Mouse (Mus musculus) neural tube, embryonic 14.5 days (tissue): ENCODE results near the gene Rnf157. TPM values are rescaled to one million over a fixed set of nuclear protein-coding genes. Genes with fewer than 3 reads are reported as not detected.
A peak's percentile ranks its signal among the peaks of the same experiment; 100 is the strongest.

ENCODE experiments used
- ATAC-seq: fragments of 200-750 bp; cut with Nextera tagmentation; 2 replicates; pipeline ENCODE4 v1.8.0; 2017; ENCODE audit warnings: low read depth, mild to moderate bottlenecking, moderate TSS enrichment, moderate library complexity
- H3K27ac ChIP-seq: fragments of 300-500 bp; sonication (generic); 2 replicates; pipeline ENCODE4 v1.5.1; 2014; ENCODE audit warnings: low read depth, mild to moderate bottlenecking, control low read depth, low read length, moderate library complexity, mixed read lengths
- H3K27me3 ChIP-seq: fragments of 300-500 bp; sonication (generic); 2 replicates; pipeline ENCODE4 v1.6.1; 2014; ENCODE audit warnings: low read length; ENCODE audit not compliant: control insufficient read depth, insufficient read depth
- H3K36me3 ChIP-seq: fragments of 300-500 bp; sonication (generic); 2 replicates; pipeline ENCODE4 v1.6.1; 2014; ENCODE audit warnings: low read length, mixed read lengths; ENCODE audit not compliant: control insufficient read depth, insufficient read depth
- H3K4me1 ChIP-seq: fragments of 300-500 bp; sonication (generic); 2 replicates; pipeline ENCODE4 v1.6.1; 2014; ENCODE audit warnings: low read length; ENCODE audit not compliant: control insufficient read depth, insufficient read depth
- H3K4me2 ChIP-seq: fragments of 300-500 bp; sonication (generic); 2 replicates; pipeline ENCODE4 v1.6.1; 2014; ENCODE audit warnings: mild to moderate bottlenecking, low read depth, low read length, control low read depth
- H3K4me3 ChIP-seq: fragments of 300-500 bp; sonication (generic); 2 replicates; pipeline ENCODE4 v1.5.1; 2014; ENCODE audit warnings: low read depth, low read length, control low read depth, mixed read lengths
- H3K9ac ChIP-seq: fragments of 300-500 bp; sonication (generic); replicated peaks from 2 replicates; pipeline ENCODE4 v1.6.1; 2014; ENCODE audit warnings: low read depth, mild to moderate bottlenecking, control low read depth, low read length, mixed read lengths
- H3K9me3 ChIP-seq: fragments of 300-500 bp; sonication (generic); 2 replicates; pipeline ENCODE4 v1.6.1; 2016; ENCODE audit warnings: low read length; ENCODE audit not compliant: control insufficient read depth
- WGBS: fragments of 180-500 bp; shearing (Covaris S2); extraction: QIAGEN DNeasy Blood & Tissue Kit; methylation state at CpG from one replicate; pipeline ENCODE4 v1.1.7; 2014; 5-methylcytosine and 5-hydroxymethylcytosine counted together
- polyA plus RNA-seq: library from polyadenylated mRNA; unstranded; fragments of >200 nt; fragmentation: Nextera tagmentation; extraction: Ambion mirVana; gene quantifications from 2 replicates; pipeline ENCODE4 v1.2.1, GENCODE M21; 2014

The Rnf157 gene
- polyA plus RNA-seq, 1 experiment from 2014 or later: 63.5 TPM

DNA sequence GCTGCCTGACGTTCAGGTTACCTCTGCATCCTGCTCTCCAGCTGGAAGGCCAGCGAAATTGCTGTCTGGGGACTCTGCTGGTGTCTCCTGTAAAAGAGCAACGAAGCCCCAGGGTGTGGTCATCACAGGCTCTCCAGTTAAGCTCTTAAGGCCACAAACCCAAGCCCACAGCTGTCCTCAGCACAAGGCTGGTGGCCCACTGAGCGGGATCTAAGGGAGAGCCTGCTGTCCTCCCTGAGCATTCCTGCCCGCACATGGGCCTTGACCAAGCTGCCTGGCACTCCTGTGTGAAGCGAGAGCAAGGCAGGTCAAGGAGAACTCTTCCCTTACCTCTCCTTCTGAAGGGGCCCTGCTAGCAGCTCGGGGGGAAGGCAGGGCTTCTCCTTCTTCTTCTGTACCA is 65.8 kb downstream of the Rnf157 start:
- no peaks in the 10 kb centered on the region for H3K9me3 ChIP-seq
- H3K27me3 ChIP-seq: no peaks in the 10 kb centered on the region
- H3K27ac ChIP-seq: no peak overlapping the region
- WGBS: 84% methylated on average over 7 of the region's 7 CpGs
- H3K4me1 ChIP-seq: no peaks in the 10 kb centered on the region
- peaks cover 39% of the 10 kb centered on the region for H3K36me3 ChIP-seq
- H3K4me3 ChIP-seq: no peak overlapping the region
- no peak for ATAC-seq
- no peak overlapping the region for H3K9ac ChIP-seq
- H3K4me2 ChIP-seq: no peak overlapping the region

- Histone ChIP-seq H3K4me1 (no peaks in the 10 kb centered on the region), H3K9ac (no peak overlapping the region), H3K36me3 (peaks cover 30% of the 10 kb centered on the region), H3K27ac (no peak overlapping the region), H3K4me3 (no peak overlapping the region), H3K9me3 (no peaks in the 10 kb centered on the region), H3K4me2 (no peak overlapping the region), H3K27me3 (no peaks in the 10 kb centered on the region)
- ATAC-seq: peak; percentile 41; the same call in 1 of the 2 replicates
- 73% methylated on average over 25 of the region's 25 CpGs for WGBS
Observed at GRCm38 (mm10) chr11:116342069-116342791, 70.6 kb downstream of the Rnf157 start.

DNA sequence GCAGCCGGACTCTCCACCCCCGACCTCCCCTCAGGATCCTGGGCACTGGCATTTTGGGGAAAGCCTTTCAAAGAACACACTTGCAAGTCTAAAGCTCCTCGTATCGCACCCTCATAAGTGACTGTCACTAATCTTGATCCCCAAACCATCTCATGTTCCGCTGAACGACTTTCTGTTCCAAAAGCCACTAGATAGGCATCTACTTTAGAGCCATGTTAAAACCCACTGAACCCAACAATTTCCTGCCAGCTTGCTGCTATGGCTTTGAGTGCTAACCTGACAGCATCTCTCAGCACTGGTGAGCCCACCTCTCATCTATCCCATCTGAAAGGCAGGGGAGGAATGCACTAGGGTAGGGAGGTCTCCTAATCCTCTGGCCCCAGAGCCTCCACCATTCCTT is 75.3 kb downstream of the Rnf157 start:
- no peaks in the 10 kb centered on the region; the same call in 1 of the 2 replicates for H3K27me3 ChIP-seq
- no peak overlapping the region for H3K4me3 ChIP-seq
- peaks cover 5% of the 10 kb centered on the region; the same call in 1 of the 2 replicates for H3K36me3 ChIP-seq
- no peak overlapping the region for H3K27ac ChIP-seq
- H3K4me2 ChIP-seq: no peak overlapping the region
- 96% methylated on average over 6 of the region's 6 CpGs for WGBS
- no peak overlapping the region for H3K9ac ChIP-seq
- peaks cover 9% of the 10 kb centered on the region; the same call in 1 of the 2 replicates for H3K4me1 ChIP-seq
- no peaks in the 10 kb centered on the region for H3K9me3 ChIP-seq
- ATAC-seq: no peak

DNA sequence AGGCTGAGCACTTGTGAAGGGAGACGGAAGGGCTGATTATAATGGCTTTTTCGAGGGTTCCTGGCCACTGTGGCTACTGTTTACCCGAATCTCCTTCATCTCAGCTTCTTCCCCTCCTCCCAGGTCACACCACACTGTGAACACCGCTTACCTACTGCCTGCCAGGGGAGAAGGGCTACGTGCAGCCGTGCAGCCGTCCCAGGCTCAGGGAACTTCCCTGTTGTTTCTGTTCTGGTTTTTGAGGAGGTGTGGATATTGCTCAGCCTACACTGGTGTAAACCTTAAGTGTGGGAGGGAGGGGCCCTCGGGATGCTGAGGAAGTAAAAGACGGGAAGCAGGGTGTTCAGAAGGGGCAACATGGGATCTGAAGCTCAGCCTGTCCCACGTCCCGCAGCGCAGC is 75.8 kb downstream of the Rnf157 start:
- Histone ChIP-seq H3K4me2 (no peak overlapping the region), H3K27me3 (no peaks in the 10 kb centered on the region; the same call in 1 of the 2 replicates), H3K27ac (no peak overlapping the region), H3K9ac (no peak overlapping the region), H3K9me3 (no peaks in the 10 kb centered on the region), H3K4me3 (no peak overlapping the region), H3K36me3 (peaks cover 5% of the 10 kb centered on the region; the same call in 1 of the 2 replicates), H3K4me1 (peaks cover 10% of the 10 kb centered on the region; the same call in 1 of the 2 replicates)
- WGBS: 55% methylated on average over 12 of the region's 12 CpGs
- no peak for ATAC-seq

DNA sequence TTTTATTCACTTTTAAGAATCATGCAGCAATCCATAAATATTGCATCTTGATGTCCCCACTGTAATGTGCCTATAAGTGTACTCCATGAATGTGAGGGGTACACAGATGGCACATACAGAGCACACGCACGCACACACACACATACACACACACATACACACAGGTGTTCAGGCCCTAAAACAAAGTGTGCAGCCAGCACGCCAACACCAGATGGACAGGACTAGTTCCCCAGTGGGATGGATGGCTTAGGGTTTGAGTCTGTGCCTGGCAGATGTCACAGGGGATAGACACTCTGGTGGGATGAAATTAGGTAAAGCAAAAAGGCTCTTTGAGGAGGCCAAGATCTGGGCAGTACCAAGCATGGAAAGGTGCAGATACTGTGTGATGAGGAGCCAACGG is 76.4 kb downstream of the Rnf157 start:
- Histone ChIP-seq H3K27me3 (no peaks in the 10 kb centered on the region; the same call in 1 of the 2 replicates), H3K9me3 (no peaks in the 10 kb centered on the region), H3K4me2 (peak overlapping the region; percentile 90; the same call in 1 of the 2 replicates), H3K4me3 (no peak overlapping the region), H3K9ac (no peak overlapping the region; the same call in 1 of the 2 replicates), H3K27ac (no peak overlapping the region), H3K36me3 (peaks cover 5% of the 10 kb centered on the region; the same call in 1 of the 2 replicates), H3K4me1 (peaks cover 15% of the 10 kb centered on the region; the same call in 1 of the 2 replicates)
- no peak for ATAC-seq
- WGBS: 72% methylated on average over 4 of the region's 4 CpGs

DNA sequence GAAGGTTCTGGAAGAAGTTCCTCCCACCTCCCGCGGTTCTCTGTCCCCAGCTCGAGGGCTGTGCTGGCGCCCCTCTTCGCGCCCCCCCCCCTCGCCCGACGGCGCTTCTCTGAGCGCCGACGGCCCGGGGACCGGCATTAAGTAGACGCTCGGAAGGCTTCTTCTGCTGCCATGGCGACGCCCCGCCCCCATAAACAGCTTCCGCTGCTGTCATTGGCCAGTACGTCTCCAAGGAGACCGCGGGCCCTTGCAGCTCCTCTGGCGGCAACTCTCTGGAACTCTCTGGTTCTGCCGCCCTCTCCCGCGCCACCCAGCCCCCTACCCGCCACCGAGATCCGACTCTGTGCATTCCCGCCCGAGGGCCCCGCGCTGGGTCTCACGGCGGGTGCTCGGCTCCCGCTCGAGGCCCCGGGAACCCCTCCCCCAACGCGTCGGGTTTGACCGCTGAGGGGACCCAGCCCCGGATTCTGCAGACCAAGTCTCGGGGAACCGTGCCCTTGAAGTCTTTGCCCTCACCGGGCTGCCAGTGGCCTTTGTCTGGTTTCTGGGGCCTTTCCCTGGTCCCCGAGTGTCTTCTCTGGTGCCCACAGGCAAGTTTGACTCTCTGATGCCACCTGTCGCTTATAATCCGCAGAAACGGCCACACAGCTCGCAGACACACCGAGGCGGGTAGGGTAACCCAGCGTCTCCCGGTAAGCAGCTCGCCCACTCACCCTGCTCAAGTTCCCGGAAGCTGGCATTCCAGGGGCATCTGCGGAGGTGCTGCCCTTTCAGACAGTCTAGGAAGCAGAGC is 77.4 kb downstream of the Rnf157 start, which contains the start of gene Foxj1:
Gene Foxj1, minus strand, starts transcription at position 156 of the 793 bp plus-strand sequence.
- Histone ChIP-seq H3K9ac (peak within 1 kb of the TSS; percentile 43), H3K36me3 (peaks cover 5% of the 10 kb centered on the region; the same call in 1 of the 2 replicates), H3K9me3 (no peaks in the 10 kb centered on the region), H3K27me3 (no peaks in the 10 kb centered on the region; the same call in 1 of the 2 replicates), H3K27ac (peak within 1 kb of the TSS; percentile 68; the same call in 1 of the 2 replicates), H3K4me3 (peak within 1 kb of the TSS; percentile 39), H3K4me2 (peak within 1 kb of the TSS; percentile 90), H3K4me1 (peaks cover 15% of the 10 kb centered on the region; the same call in 1 of the 2 replicates)
- ATAC-seq: peak; percentile 93
- under 1% methylated on average over 55 of the region's 61 CpGs for WGBS

- Histone ChIP-seq H3K27ac (no peak overlapping the region), H3K36me3 (no peaks in the 10 kb centered on the region), H3K4me2 (peak overlapping the region; percentile 90), H3K27me3 (no peaks in the 10 kb centered on the region; the same call in 1 of the 2 replicates), H3K9ac (no peak overlapping the region; the same call in 1 of the 2 replicates), H3K9me3 (no peaks in the 10 kb centered on the region), H3K4me1 (peaks cover 24% of the 10 kb centered on the region), H3K4me3 (peak overlapping the region; percentile 39)
- 10% methylated on average over 26 of the region's 26 CpGs for WGBS
- no peak for ATAC-seq
Observed at GRCm38 (mm10) chr11:116334417-116334782, 78.4 kb downstream of the Rnf157 start.

DNA sequence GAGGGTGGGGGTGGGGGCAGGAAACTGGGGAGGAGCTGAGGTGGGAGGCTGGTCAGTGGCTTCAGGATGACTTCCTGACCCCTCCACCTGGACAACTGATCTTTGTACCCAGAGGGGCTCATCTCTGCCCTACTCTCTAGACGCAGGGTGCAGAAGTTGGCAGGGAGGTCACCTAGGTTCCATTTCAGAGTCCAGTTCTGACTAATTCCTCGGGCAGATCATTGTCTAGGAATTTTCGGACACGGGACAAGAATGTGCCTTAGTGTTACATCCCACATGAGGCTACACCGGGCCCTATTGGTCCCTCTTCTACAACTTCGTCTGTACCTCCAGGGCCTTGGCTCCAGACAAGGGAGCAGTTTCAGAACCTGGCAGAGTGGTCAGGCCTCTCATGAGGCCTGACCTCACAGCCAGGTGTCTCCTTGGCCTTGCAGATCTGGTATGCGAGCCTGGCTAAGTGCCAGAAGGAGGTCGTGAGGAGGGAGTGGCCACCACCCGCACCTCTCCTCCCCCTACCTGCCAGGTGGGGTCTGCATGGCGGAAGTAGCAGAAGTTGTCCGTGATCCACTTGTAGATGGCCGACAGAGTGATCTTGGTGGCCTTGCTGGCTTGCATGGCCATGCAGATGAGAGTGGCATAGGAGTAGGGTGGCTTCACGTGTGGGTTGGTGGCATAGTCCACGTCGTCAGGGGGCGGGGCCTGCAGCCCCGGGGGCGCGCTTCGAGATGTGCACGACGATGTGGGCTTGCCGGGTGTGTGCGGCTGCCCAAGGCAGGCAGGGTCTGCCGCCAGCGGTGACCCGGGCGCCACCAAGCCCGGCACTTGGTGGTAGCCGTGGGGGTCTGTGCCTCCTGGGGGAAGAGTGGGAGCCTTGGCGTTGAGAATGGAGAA is 79.1 kb downstream of the Rnf157 start:
- H3K9me3 ChIP-seq: no peaks in the 10 kb centered on the region
- H3K36me3 ChIP-seq: no peaks in the 10 kb centered on the region
- no peak overlapping the region; the same call in 1 of the 2 replicates for H3K9ac ChIP-seq
- H3K27ac ChIP-seq: no peak overlapping the region
- peaks cover 27% of the 10 kb centered on the region for H3K4me1 ChIP-seq
- H3K4me2 ChIP-seq: peak overlapping the region; percentile 90
- H3K27me3 ChIP-seq: no peaks in the 10 kb centered on the region; the same call in 1 of the 2 replicates
- peak overlapping the region; percentile 39 for H3K4me3 ChIP-seq
- ATAC-seq: no peak
- WGBS: 27% methylated on average over 31 of the region's 31 CpGs
